16 mouse cellular contexts compared by ENCODE assay signal in the genomic region with DNA sequence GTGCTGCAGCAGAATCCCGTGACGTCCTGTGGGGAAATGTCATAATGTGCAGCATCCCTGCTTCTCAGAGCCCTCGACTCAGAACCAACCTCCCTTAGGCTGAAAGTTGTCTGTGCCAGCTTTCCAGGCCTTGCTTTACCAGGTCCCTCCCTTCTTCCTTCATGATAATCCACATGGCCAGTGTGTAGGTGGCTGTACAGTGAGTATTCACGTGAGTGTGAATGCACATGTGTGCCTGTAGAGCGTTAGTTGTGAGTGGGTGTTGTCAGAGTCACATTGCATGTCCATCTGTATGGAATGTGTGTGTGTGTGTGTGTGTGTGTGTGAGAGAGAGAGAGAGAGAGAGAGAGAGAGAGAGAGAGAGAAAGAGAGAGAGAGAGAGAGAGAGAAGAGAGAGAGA. TPM values are rescaled to one million over a fixed set of nuclear protein-coding genes. Genes with fewer than 3 reads are reported as not detected.
"Had no signal": no experiment of that assay in that cellular context is flagged by ENCODE, and none has a peak within 500 bp of the region (broad histone marks: within the 10 kb centered on the region; RNA-seq: fewer than 3 reads in every experiment).

No protein-coding gene starts in this region.

- H3K4me3 ChIP-seq: midbrain, embryonic 10.5 days; midbrain, embryonic 12.5 days; myocyte; neural tube, embryonic 13.5 days; neural tube, embryonic 15.5 days had no signal

- H3K27ac ChIP-seq: midbrain, embryonic 10.5 days; midbrain, embryonic 12.5 days; neural tube, embryonic 13.5 days; neural tube, embryonic 15.5 days had no signal

- DNase-seq: lung, adult 18-20 months; lung, postnatal 10 days; spleen, adult 18-20 months; thymus, adult 18-20 months; thymus, postnatal 14 days had no signal

RNA-seq across cellular contexts. Expression of gene Kndc1, which starts 16.4 kb away (rescaled TPM):
- total RNA-seq: megakaryocyte-erythroid progenitor cell, adult 5-6 weeks had no signal
- polyA plus RNA-seq: liver, embryonic 16.5 days had no signal

RNA-seq across cellular contexts. Expression of gene Adgra1, which starts 44.1 kb away (rescaled TPM):
- total RNA-seq: megakaryocyte, adult 5-6 weeks; megakaryocyte-erythroid progenitor cell, adult 5-6 weeks had no signal
- polyA plus RNA-seq: lung, embryonic 14.5 days; lung, embryonic 16.5 days; thymus, postnatal 0 days had no signal
